Mouse (Mus musculus): ENCODE data around the gene Mapk10. TPM values are rescaled to one million over a fixed set of nuclear protein-coding genes. Genes with fewer than 3 reads are reported as not detected.

Mapk10 gene
- polyA plus RNA-seq, 1 experiment from 2014 or later, result 1.8 TPM

GRCm38 (mm10) chr5:103104082-103104481 is 107.1 kb downstream of the Mapk10 start:
- 0 out of 2 replicates have a peak, but pooled peaks cover 2% of the 10 kb centered on the region for H3K4me1 ChIP-seq
- no peak overlapping the region for H3K4me3 ChIP-seq (replicated peaks)
- WGBS, result 81% methylated on average over 5 of the region's 5 CpGs
- ATAC-seq (replicated peaks; ENCODE audit: low FRiP score), result no peak
- no peak overlapping the region for H3K27ac ChIP-seq
- no peak overlapping the region for H3K4me2 ChIP-seq
- no peak overlapping the region for H3K9ac ChIP-seq
- H3K27me3 ChIP-seq, result no peaks in the 10 kb centered on the region
- H3K9me3 ChIP-seq (replicated peaks), result no peaks in the 10 kb centered on the region
- H3K36me3 ChIP-seq, result no peaks in the 10 kb centered on the region

GRCm38 (mm10) chr5:103102876-103103393 is 108.2 kb downstream of the Mapk10 start:
- WGBS, result 81% methylated on average over 5 of the region's 5 CpGs
- Histone ChIP-seq H3K27ac (no peak overlapping the region), H3K27me3 (no peaks in the 10 kb centered on the region), H3K9ac (no peak overlapping the region), H3K36me3 (no peaks in the 10 kb centered on the region), H3K9me3 (replicated peaks) (no peaks in the 10 kb centered on the region), H3K4me2 (no peak overlapping the region), H3K4me3 (replicated peaks) (no peak overlapping the region), H3K4me1 (no peaks in the 10 kb centered on the region)
- ATAC-seq (replicated peaks; ENCODE audit: low FRiP score), result no peak

GRCm38 (mm10) chr5:103102176-103102575 is 109.0 kb downstream of the Mapk10 start:
- WGBS, result 73% methylated on average over 1 of the region's 1 CpGs
- ATAC-seq (replicated peaks; ENCODE audit: low FRiP score), result no peak
- no peaks in the 10 kb centered on the region for H3K9me3 ChIP-seq (replicated peaks)
- no peak overlapping the region for H3K9ac ChIP-seq
- H3K36me3 ChIP-seq, result no peaks in the 10 kb centered on the region
- H3K4me3 ChIP-seq (replicated peaks), result no peak overlapping the region
- no peaks in the 10 kb centered on the region for H3K4me1 ChIP-seq
- no peak overlapping the region for H3K27ac ChIP-seq
- H3K27me3 ChIP-seq, result no peaks in the 10 kb centered on the region
- no peak overlapping the region for H3K4me2 ChIP-seq

GRCm38 (mm10) chr5:103094166-103094565 is 117.0 kb downstream of the Mapk10 start:
- no peak for ATAC-seq (replicated peaks; ENCODE audit: low FRiP score)
- H3K27ac ChIP-seq, result no peak overlapping the region
- H3K4me3 ChIP-seq (replicated peaks), result no peak overlapping the region
- no peak overlapping the region for H3K4me2 ChIP-seq
- no peaks in the 10 kb centered on the region for H3K4me1 ChIP-seq
- no peak overlapping the region for H3K9ac ChIP-seq
- no peaks in the 10 kb centered on the region for H3K9me3 ChIP-seq (replicated peaks)
- no peaks in the 10 kb centered on the region for H3K36me3 ChIP-seq
- no peaks in the 10 kb centered on the region for H3K27me3 ChIP-seq
- WGBS, result 87% methylated on average over 2 of the region's 2 CpGs

GRCm38 (mm10) chr5:103085844-103086243 is 125.3 kb downstream of the Mapk10 start:
- Histone ChIP-seq H3K9ac (no peak overlapping the region), H3K4me3 (replicated peaks) (no peak overlapping the region), H3K4me2 (no peak overlapping the region), H3K27ac (no peak overlapping the region), H3K27me3 (no peaks in the 10 kb centered on the region), H3K4me1 (no peaks in the 10 kb centered on the region), H3K9me3 (replicated peaks) (no peaks in the 10 kb centered on the region), H3K36me3 (no peaks in the 10 kb centered on the region)
- ATAC-seq (replicated peaks; ENCODE audit: low FRiP score), result no peak
- 95% methylated on average over 2 of the region's 2 CpGs for WGBS

- Histone ChIP-seq H3K4me1 (no peaks in the 10 kb centered on the region), H3K9me3 (replicated peaks) (no peaks in the 10 kb centered on the region), H3K4me2 (no peak overlapping the region), H3K36me3 (no peaks in the 10 kb centered on the region), H3K4me3 (replicated peaks) (no peak overlapping the region), H3K27ac (no peak overlapping the region), H3K9ac (no peak overlapping the region), H3K27me3 (no peaks in the 10 kb centered on the region)
- ATAC-seq (replicated peaks; ENCODE audit: low FRiP score), result no peak
- WGBS, result 66% methylated on average over 8 of the region's 8 CpGs
These were observed 135.7 kb downstream of the Mapk10 start for GRCm38 (mm10) chr5:103075451-103075850.

- no peak overlapping the region for H3K4me2 ChIP-seq
These were observed 138.8 kb downstream of the Mapk10 start for GRCm38 (mm10) chr5:103072200-103072825.

GRCm38 (mm10) chr5:103071006-103071612 is 140.0 kb downstream of the Mapk10 start:
- H3K27ac ChIP-seq, result no peak overlapping the region
- no peak overlapping the region for H3K4me2 ChIP-seq
- H3K27me3 ChIP-seq, result no peaks in the 10 kb centered on the region
- WGBS, result 89% methylated on average over 17 of the region's 17 CpGs
- no peak for ATAC-seq (replicated peaks; ENCODE audit: low FRiP score)
- 0 out of 2 replicates have a peak, but pooled peaks cover 5% of the 10 kb centered on the region for H3K4me1 ChIP-seq
- no peaks in the 10 kb centered on the region for H3K9me3 ChIP-seq (replicated peaks)
- no peak overlapping the region for H3K9ac ChIP-seq
- H3K4me3 ChIP-seq (replicated peaks), result no peak overlapping the region
- H3K36me3 ChIP-seq, result no peaks in the 10 kb centered on the region

More at GRCm38 (mm10) chr5:103072200-103072825, 138.8 kb downstream of the Mapk10 start:
- no peak overlapping the region for H3K27ac ChIP-seq
- 0 out of 2 replicates have a peak, but pooled peaks cover 5% of the 10 kb centered on the region for H3K4me1 ChIP-seq
- H3K36me3 ChIP-seq, result no peaks in the 10 kb centered on the region
- ATAC-seq (replicated peaks; ENCODE audit: low FRiP score), result no peak
- no peaks in the 10 kb centered on the region for H3K27me3 ChIP-seq
- no peak overlapping the region for H3K4me3 ChIP-seq (replicated peaks)
- no peaks in the 10 kb centered on the region for H3K9me3 ChIP-seq (replicated peaks)
- no peak overlapping the region for H3K9ac ChIP-seq
- 87% methylated on average over 6 of the region's 6 CpGs for WGBS

- H3K4me1 ChIP-seq, result 0 out of 2 replicates have a peak, but pooled peaks cover 3% of the 10 kb centered on the region
- no peak for ATAC-seq (replicated peaks; ENCODE audit: low FRiP score)
- H3K36me3 ChIP-seq, result no peaks in the 10 kb centered on the region
- no peaks in the 10 kb centered on the region for H3K9me3 ChIP-seq (replicated peaks)
- no peak overlapping the region for H3K4me2 ChIP-seq
- H3K9ac ChIP-seq, result no peak overlapping the region
- no peaks in the 10 kb centered on the region for H3K27me3 ChIP-seq
- no peak overlapping the region for H3K4me3 ChIP-seq (replicated peaks)
- no peak overlapping the region for H3K27ac ChIP-seq
- 63% methylated on average over 8 of the region's 8 CpGs for WGBS
These were observed 160.7 kb downstream of the Mapk10 start for GRCm38 (mm10) chr5:103050319-103050916.

GRCm38 (mm10) chr5:103048011-103048410 is 163.1 kb downstream of the Mapk10 start:
- no peak for ATAC-seq (replicated peaks; ENCODE audit: low FRiP score)
- H3K27me3 ChIP-seq, result no peaks in the 10 kb centered on the region
- no peak overlapping the region for H3K4me2 ChIP-seq
- 77% methylated on average over 4 of the region's 4 CpGs for WGBS
- no peaks in the 10 kb centered on the region for H3K9me3 ChIP-seq (replicated peaks)
- H3K4me1 ChIP-seq, result 0 out of 2 replicates have a peak, but pooled peaks cover 3% of the 10 kb centered on the region
- no peak overlapping the region for H3K27ac ChIP-seq
- no peak overlapping the region for H3K9ac ChIP-seq
- no peaks in the 10 kb centered on the region for H3K36me3 ChIP-seq
- H3K4me3 ChIP-seq (replicated peaks), result no peak overlapping the region

- no peaks in the 10 kb centered on the region for H3K36me3 ChIP-seq
- no peak overlapping the region for H3K4me3 ChIP-seq (replicated peaks)
- H3K9ac ChIP-seq, result no peak overlapping the region
- H3K27me3 ChIP-seq, result no peaks in the 10 kb centered on the region
- 56% methylated on average over 3 of the region's 3 CpGs for WGBS
- H3K4me2 ChIP-seq, result no peak overlapping the region
- no peak overlapping the region for H3K27ac ChIP-seq
- no peaks in the 10 kb centered on the region for H3K9me3 ChIP-seq (replicated peaks)
- ATAC-seq (replicated peaks; ENCODE audit: low FRiP score), result peak; percentile 52
- H3K4me1 ChIP-seq, result no peaks in the 10 kb centered on the region
These were observed 173.4 kb downstream of the Mapk10 start for GRCm38 (mm10) chr5:103037752-103038151.

- 31% methylated on average over 13 of the region's 13 CpGs for WGBS
- Histone ChIP-seq H3K27ac (peak overlapping the region; percentile 78), H3K27me3 (no peaks in the 10 kb centered on the region)
These were observed 182.1 kb downstream of the Mapk10 start for GRCm38 (mm10) chr5:103028940-103029621.

More at GRCm38 (mm10) chr5:103028940-103029621, 182.1 kb downstream of the Mapk10 start:
- ATAC-seq (replicated peaks; ENCODE audit: low FRiP score), result peak; percentile 94
- Histone ChIP-seq H3K36me3 (no peaks in the 10 kb centered on the region), H3K4me1 (peaks cover 9% of the 10 kb centered on the region; the same call in 1 of the 2 replicates), H3K4me2 (no peak overlapping the region), H3K4me3 (replicated peaks) (no peak overlapping the region), H3K9me3 (replicated peaks) (no peaks in the 10 kb centered on the region), H3K9ac (no peak overlapping the region)

All from kidney, embryonic 15.5 days (tissue).